Mouse (Mus musculus) bone marrow, adult 2 months (tissue): ENCODE results near the gene Pard3. TPM values are rescaled to one million over a fixed set of nuclear protein-coding genes. Genes with fewer than 3 reads are reported as not detected.

Experiments
- H3K27ac ChIP-seq: fragments of 200-500 bp; 2 replicates; pipeline ENCODE4 v1.5.1; 2012; ENCODE audit warnings: low read depth, mild to moderate bottlenecking, control low read depth, inconsistent platforms, low read length; ENCODE audit not compliant: control insufficient read depth, poor library complexity, insufficient read depth
- H3K4me1 ChIP-seq: fragments of 200-500 bp; 2 replicates; pipeline ENCODE4 v1.6.1; 2011; ENCODE audit warnings: low read length; ENCODE audit not compliant: control insufficient read depth, insufficient read depth
- H3K4me3 ChIP-seq: fragments of 200-500 bp; replicated peaks from 2 replicates; pipeline ENCODE3; 2011; ENCODE audit warnings: mild to moderate bottlenecking, low read depth, low read length, control low read depth; ENCODE audit not compliant: control insufficient read depth
- CTCF ChIP-seq: fragments of 200-500 bp; IDR thresholded peaks from 2 replicates; pipeline ENCODE4 v1.5.1; 2011; ENCODE audit warnings: low read length, control low read depth; ENCODE audit not compliant: control insufficient read depth, insufficient read depth
- POLR2A ChIP-seq: fragments of 200-500 bp; IDR thresholded peaks from 2 replicates; pipeline ENCODE4 v1.6.1; 2011; ENCODE audit warnings: low read depth, mild to moderate bottlenecking, control low read depth, low read length, borderline replicate concordance; ENCODE audit not compliant: control insufficient read depth
- WGBS: fragments of 180-500 bp; shearing (Covaris S2); methylation state at CpG from one replicate; pipeline ENCODE4 v1.1.7; 2018; 5-methylcytosine and 5-hydroxymethylcytosine counted together
- polyA plus RNA-seq: library from polyadenylated mRNA; stranded (reverse); fragments of >200 nt; gene quantifications from 2 replicates; pipeline ENCODE4 v1.2.4, GENCODE M21; 2011; ENCODE audit warnings: low replicate concordance; ENCODE audit not compliant: missing spikeins, insufficient read depth, insufficient read length

The Pard3 gene
- polyA plus RNA-seq, 1 experiment, result 3.8 TPM

- Histone ChIP-seq H3K4me3 (no peak overlapping the region), H3K4me1 (no peaks in the 10 kb centered on the region; the same call in 1 of the 2 replicates), H3K27ac (no peak overlapping the region)
- TF ChIP-seq POLR2A, result no peak
- TF ChIP-seq CTCF, result no peak
- WGBS, result 72% methylated on average over 4 of the region's 4 CpGs
Observed at GRCm38 (mm10) chr8:127090435-127090834, 26.7 kb downstream of the Pard3 start.

GRCm38 (mm10) chr8:127091936-127092335, 28.2 kb downstream of the Pard3 start:
- WGBS, result 86% methylated on average over 3 of the region's 3 CpGs
- Histone ChIP-seq H3K27ac (no peak overlapping the region), H3K4me3 (no peak overlapping the region), H3K4me1 (no peaks in the 10 kb centered on the region; the same call in 1 of the 2 replicates)
- no peak for TF ChIP-seq CTCF
- TF ChIP-seq POLR2A, result no peak

GRCm38 (mm10) chr8:127092383-127093112, 28.9 kb downstream of the Pard3 start:
- 34% methylated on average over 10 of the region's 10 CpGs for WGBS
- no peaks in the 10 kb centered on the region; the same call in 1 of the 2 replicates for H3K4me1 ChIP-seq
- no peak overlapping the region for H3K27ac ChIP-seq
- H3K4me3 ChIP-seq, result no peak overlapping the region
- TF ChIP-seq CTCF (no peak), POLR2A (no peak)

- no peaks in the 10 kb centered on the region; the same call in 1 of the 2 replicates for H3K4me1 ChIP-seq
- 21% methylated on average over 3 of the region's 3 CpGs for WGBS
- TF ChIP-seq POLR2A (no peak), CTCF (no peak)
- H3K4me3 ChIP-seq, result no peak overlapping the region
- H3K27ac ChIP-seq, result no peak overlapping the region
Observed at GRCm38 (mm10) chr8:127093113-127093426, 29.4 kb downstream of the Pard3 start.

GRCm38 (mm10) chr8:127095763-127096162, 32.1 kb downstream of the Pard3 start:
- WGBS, result 80% methylated on average over 7 of the region's 7 CpGs
- H3K4me3 ChIP-seq, result no peak overlapping the region
- TF ChIP-seq CTCF (no peak), POLR2A (no peak)

GRCm38 (mm10) chr8:127099439-127100090, 35.9 kb downstream of the Pard3 start:
- Histone ChIP-seq H3K4me3 (no peak overlapping the region), H3K27ac (no peak overlapping the region), H3K4me1 (no peaks in the 10 kb centered on the region)
- TF ChIP-seq POLR2A (no peak), CTCF (no peak)
- WGBS, result 72% methylated on average over 1 of the region's 1 CpGs

More at GRCm38 (mm10) chr8:127095763-127096162, 32.1 kb downstream of the Pard3 start:
- H3K4me1 ChIP-seq, result no peaks in the 10 kb centered on the region
- H3K27ac ChIP-seq, result no peak overlapping the region

- 23% methylated on average over 5 of the region's 5 CpGs for WGBS
- TF ChIP-seq CTCF (no peak), POLR2A (no peak)
Observed at GRCm38 (mm10) chr8:127103256-127103655, 39.6 kb downstream of the Pard3 start.

GRCm38 (mm10) chr8:127104616-127105015, 40.9 kb downstream of the Pard3 start:
- no peak for TF ChIP-seq CTCF
- TF ChIP-seq POLR2A, result no peak
- Histone ChIP-seq H3K4me3 (no peak overlapping the region), H3K4me1 (no peaks in the 10 kb centered on the region), H3K27ac (no peak overlapping the region)
- WGBS, result 50% methylated on average over 2 of the region's 2 CpGs

More at GRCm38 (mm10) chr8:127103256-127103655, 39.6 kb downstream of the Pard3 start:
- Histone ChIP-seq H3K27ac (no peak overlapping the region), H3K4me1 (no peaks in the 10 kb centered on the region), H3K4me3 (no peak overlapping the region)

GRCm38 (mm10) chr8:127107928-127108327, 44.2 kb downstream of the Pard3 start:
- H3K4me3 ChIP-seq, result no peak overlapping the region
- TF ChIP-seq CTCF (no peak), POLR2A (no peak)
- WGBS, result 66% methylated on average over 3 of the region's 3 CpGs
- H3K4me1 ChIP-seq, result no peaks in the 10 kb centered on the region
- H3K27ac ChIP-seq, result no peak overlapping the region
